Mouse (Mus musculus) cerebellum, postnatal 36 days (tissue): ENCODE data around the gene Pik3ip1.

Experiments
- DNase-seq, 2 experiments: peaks; one replicate each; pipeline ENCODE4 v3.0.0; 2021 to 2022; ENCODE audit warnings: mixed read lengths in 2 of 2

Pik3ip1 gene

GRCm38 (mm10) chr11:3379427-3379826 is 49.2 kb downstream of the Pik3ip1 start:
- no peak for DNase-seq

GRCm38 (mm10) chr11:3381148-3381814 is 51.1 kb downstream of the Pik3ip1 start:
- no peak for DNase-seq

GRCm38 (mm10) chr11:3382602-3383594 is 52.7 kb downstream of the Pik3ip1 start:
- no peak for DNase-seq

GRCm38 (mm10) chr11:3386941-3387368 is 56.8 kb downstream of the Pik3ip1 start:
- DNase-seq, result peak; percentile 91 to 93

GRCm38 (mm10) chr11:3387482-3388196 is 57.4 kb downstream of the Pik3ip1 start:
- no peak for DNase-seq

GRCm38 (mm10) chr11:3389996-3390395 is 59.8 kb downstream of the Pik3ip1 start:
- DNase-seq, result peak; percentile 49 to 50

GRCm38 (mm10) chr11:3390789-3391188 is 60.6 kb downstream of the Pik3ip1 start:
- no peak for DNase-seq

- DNase-seq, result no peak
These were observed 62.3 kb downstream of the Pik3ip1 start for GRCm38 (mm10) chr11:3392526-3392925.
